Mouse (Mus musculus) liver, embryonic 13.5 days (tissue): ENCODE measurements at regions not wholly inside any gene's neighbourhood (a gene's known extent, or its start where the extent isn't known, plus 50 kb on each side); places are given as distances from the start of the nearest gene placed in this dataset.
"Not testable (repeated sequence)": the region's sequence is repeated elsewhere in the genome, so short reads cannot be mapped to it uniquely, and the experiment has no call there.

Experiments used
- ATAC-seq: fragments of 200-750 bp; cut with Nextera tagmentation; 2 replicates; pipeline ENCODE4 v1.8.0; 2017; ENCODE audit warnings: low read depth, mild to moderate bottlenecking, moderate number of reproducible peaks, moderate library complexity
- DNase-seq: peaks from one replicate; pipeline ENCODE4 v3.0.0; 2022
- H3K27ac ChIP-seq: fragments of 300-500 bp; sonication (generic); 2 replicates; pipeline ENCODE4 v1.5.1; 2015; ENCODE audit warnings: moderate library complexity, mild to moderate bottlenecking, inconsistent platforms
- H3K27me3 ChIP-seq: fragments of 300-500 bp; sonication (generic); 2 replicates; pipeline ENCODE4 v1.6.1; 2015; ENCODE audit warnings: mild to moderate bottlenecking, inconsistent platforms
- H3K36me3 ChIP-seq: fragments of 300-500 bp; sonication (generic); 2 replicates; pipeline ENCODE4 v1.6.1; 2015; ENCODE audit warnings: mild to moderate bottlenecking, inconsistent platforms
- H3K4me1 ChIP-seq: fragments of 300-500 bp; sonication (generic); replicated peaks from 2 replicates; pipeline ENCODE4 v1.6.1; 2015; ENCODE audit warnings: inconsistent platforms
- H3K4me2 ChIP-seq: fragments of 300-500 bp; sonication (generic); 2 replicates; pipeline ENCODE4 v1.6.1; 2015; ENCODE audit warnings: inconsistent platforms, mild to moderate bottlenecking, moderate library complexity
- H3K4me3 ChIP-seq: fragments of 300-500 bp; sonication (generic); replicated peaks from 2 replicates; pipeline ENCODE4 v1.5.1; 2015; ENCODE audit warnings: mild to moderate bottlenecking, inconsistent platforms
- H3K9ac ChIP-seq: fragments of 300-500 bp; sonication (generic); 2 replicates; pipeline ENCODE4 v1.6.1; 2015; ENCODE audit warnings: mild to moderate bottlenecking, inconsistent platforms
- H3K9me3 ChIP-seq: fragments of 300-500 bp; sonication (generic); replicated peaks from 2 replicates; pipeline ENCODE4 v1.6.1; 2016; ENCODE audit warnings: inconsistent platforms
- WGBS: fragments of 180-500 bp; shearing (Covaris S2); methylation state at CpG from one replicate; pipeline ENCODE4 v1.1.7; 2015; ENCODE audit not compliant: insufficient replicate concordance; 5-methylcytosine and 5-hydroxymethylcytosine counted together

- ATAC-seq: no peak
- Histone ChIP-seq H3K27ac (no peak overlapping the region), H3K4me3 (no peak overlapping the region), H3K4me1 (no peaks in the 10 kb centered on the region), H3K9me3 (no peaks in the 10 kb centered on the region), H3K9ac (no peak overlapping the region), H3K27me3 (no peaks in the 10 kb centered on the region), H3K36me3 (no peaks in the 10 kb centered on the region), H3K4me2 (no peak overlapping the region)
- 28% methylated on average over 4 of the region's 4 CpGs for WGBS
- DNase-seq: no peak
Measured at GRCm38 (mm10) chr16:58155538-58155937, 252.7 kb upstream of the Dcbld2 start.

- WGBS: 55% methylated on average over 5 of the region's 5 CpGs
- Histone ChIP-seq H3K27ac (no peak overlapping the region), H3K9ac (no peak overlapping the region), H3K4me3 (no peak overlapping the region), H3K4me1 (no peaks in the 10 kb centered on the region), H3K9me3 (no peaks in the 10 kb centered on the region), H3K27me3 (no peaks in the 10 kb centered on the region), H3K4me2 (no peak overlapping the region), H3K36me3 (no peaks in the 10 kb centered on the region)
- ATAC-seq (no peak), DNase-seq (no peak)
Measured at GRCm38 (mm10) chr16:58178744-58179401, 229.4 kb upstream of the Dcbld2 start.

GRCm38 (mm10) chr16:58179981-58180380 is 228.3 kb upstream of the Dcbld2 start:
- H3K27me3 ChIP-seq, H3K4me1 ChIP-seq, H3K27ac ChIP-seq, H3K9me3 ChIP-seq, ATAC-seq, H3K4me3 ChIP-seq, DNase-seq, H3K4me2 ChIP-seq, H3K9ac ChIP-seq, H3K36me3 ChIP-seq: not testable (repeated sequence)

GRCm38 (mm10) chr16:58194619-58195497 is 213.4 kb upstream of the Dcbld2 start:
- H3K4me1 ChIP-seq: no peaks in the 10 kb centered on the region
- H3K4me2 ChIP-seq: no peak overlapping the region
- H3K9me3 ChIP-seq: 0 out of 2 replicates have a peak, but pooled peaks cover 10% of the 10 kb centered on the region
- no peak for ATAC-seq
- 60% methylated on average over 5 of the region's 5 CpGs for WGBS
- H3K36me3 ChIP-seq: no peaks in the 10 kb centered on the region
- H3K27me3 ChIP-seq: no peaks in the 10 kb centered on the region
- DNase-seq: no peak
- no peak overlapping the region for H3K4me3 ChIP-seq
- no peak overlapping the region for H3K27ac ChIP-seq
- H3K9ac ChIP-seq: no peak overlapping the region

- no peaks in the 10 kb centered on the region for H3K36me3 ChIP-seq
- WGBS: 70% methylated on average over 2 of the region's 2 CpGs
- H3K9me3 ChIP-seq: no peaks in the 10 kb centered on the region
- H3K4me2 ChIP-seq: no peak overlapping the region
- DNase-seq (no peak), ATAC-seq (no peak)
- H3K4me1 ChIP-seq: no peaks in the 10 kb centered on the region
- H3K9ac ChIP-seq: no peak overlapping the region
- H3K27ac ChIP-seq: no peak overlapping the region
- no peak overlapping the region for H3K4me3 ChIP-seq
- H3K27me3 ChIP-seq: no peaks in the 10 kb centered on the region
Measured at GRCm38 (mm10) chr16:58211872-58212271, 196.4 kb upstream of the Dcbld2 start.

- no peak for ATAC-seq
- DNase-seq: no peak
- H3K27ac ChIP-seq: no peak overlapping the region
- no peaks in the 10 kb centered on the region for H3K9me3 ChIP-seq
- no peaks in the 10 kb centered on the region for H3K36me3 ChIP-seq
- no peak overlapping the region for H3K4me3 ChIP-seq
- no peaks in the 10 kb centered on the region for H3K27me3 ChIP-seq
- H3K9ac ChIP-seq: no peak overlapping the region
- H3K4me2 ChIP-seq: no peak overlapping the region
- no peaks in the 10 kb centered on the region for H3K4me1 ChIP-seq
Measured at GRCm38 (mm10) chr16:58234686-58235085, 173.6 kb upstream of the Dcbld2 start.

GRCm38 (mm10) chr16:58236857-58237256 is 171.4 kb upstream of the Dcbld2 start:
- H3K36me3 ChIP-seq: no peaks in the 10 kb centered on the region
- H3K4me2 ChIP-seq: no peak overlapping the region
- no peak overlapping the region for H3K9ac ChIP-seq
- H3K4me1 ChIP-seq: no peaks in the 10 kb centered on the region
- WGBS: 48% methylated on average over 1 of the region's 1 CpGs
- no peaks in the 10 kb centered on the region for H3K27me3 ChIP-seq
- ATAC-seq (no peak), DNase-seq (no peak)
- no peak overlapping the region for H3K4me3 ChIP-seq
- no peaks in the 10 kb centered on the region for H3K9me3 ChIP-seq
- no peak overlapping the region for H3K27ac ChIP-seq

GRCm38 (mm10) chr16:58276281-58276680 is 132.0 kb upstream of the Dcbld2 start:
- 78% methylated on average over 3 of the region's 3 CpGs for WGBS
- Histone ChIP-seq H3K36me3 (no peaks in the 10 kb centered on the region), H3K4me2 (no peak overlapping the region), H3K4me1 (no peaks in the 10 kb centered on the region), H3K27me3 (no peaks in the 10 kb centered on the region), H3K27ac (no peak overlapping the region), H3K9me3 (no peaks in the 10 kb centered on the region), H3K4me3 (no peak overlapping the region), H3K9ac (no peak overlapping the region)
- ATAC-seq (no peak), DNase-seq (no peak)

GRCm38 (mm10) chr16:58281474-58281873 is 126.8 kb upstream of the Dcbld2 start:
- no peak overlapping the region for H3K9ac ChIP-seq
- no peaks in the 10 kb centered on the region for H3K4me1 ChIP-seq
- DNase-seq: no peak
- H3K4me3 ChIP-seq: no peak overlapping the region
- WGBS: 53% methylated on average over 3 of the region's 3 CpGs
- H3K27me3 ChIP-seq: no peaks in the 10 kb centered on the region
- no peaks in the 10 kb centered on the region for H3K9me3 ChIP-seq
- ATAC-seq: no peak
- H3K4me2 ChIP-seq: no peak overlapping the region
- H3K36me3 ChIP-seq: no peaks in the 10 kb centered on the region
- no peak overlapping the region for H3K27ac ChIP-seq

- no peaks in the 10 kb centered on the region for H3K4me1 ChIP-seq
- H3K9me3 ChIP-seq: no peaks in the 10 kb centered on the region
- no peak overlapping the region for H3K4me3 ChIP-seq
- H3K36me3 ChIP-seq: no peaks in the 10 kb centered on the region
- no peak for ATAC-seq
- no peak for DNase-seq
- H3K27ac ChIP-seq: no peak overlapping the region
- WGBS: 39% methylated on average over 3 of the region's 3 CpGs
- no peak overlapping the region for H3K9ac ChIP-seq
- H3K27me3 ChIP-seq: no peaks in the 10 kb centered on the region
- no peak overlapping the region for H3K4me2 ChIP-seq
Measured at GRCm38 (mm10) chr16:58294457-58294856, 113.8 kb upstream of the Dcbld2 start.

- WGBS: 53% methylated on average over 1 of the region's 1 CpGs
- no peak overlapping the region for H3K27ac ChIP-seq
Measured at GRCm38 (mm10) chr16:58295128-58295527, 113.1 kb upstream of the Dcbld2 start.

GRCm38 (mm10) chr16:58299495-58299894 is 108.7 kb upstream of the Dcbld2 start:
- H3K27me3 ChIP-seq: no peaks in the 10 kb centered on the region
- 0 out of 2 replicates have a peak, but pooled peaks have one; percentile 34 for ATAC-seq

More at GRCm38 (mm10) chr16:58295128-58295527, 113.1 kb upstream of the Dcbld2 start:
- no peak overlapping the region for H3K4me3 ChIP-seq
- H3K9me3 ChIP-seq: no peaks in the 10 kb centered on the region
- ATAC-seq: no peak
- no peak overlapping the region for H3K4me2 ChIP-seq
- no peaks in the 10 kb centered on the region for H3K4me1 ChIP-seq
- no peak overlapping the region for H3K9ac ChIP-seq
- no peaks in the 10 kb centered on the region for H3K36me3 ChIP-seq
- DNase-seq: no peak
- no peaks in the 10 kb centered on the region for H3K27me3 ChIP-seq

More at GRCm38 (mm10) chr16:58299495-58299894, 108.7 kb upstream of the Dcbld2 start:
- Histone ChIP-seq H3K4me2 (no peak overlapping the region), H3K9ac (no peak overlapping the region), H3K4me1 (no peaks in the 10 kb centered on the region), H3K27ac (no peak overlapping the region), H3K4me3 (no peak overlapping the region), H3K36me3 (no peaks in the 10 kb centered on the region), H3K9me3 (no peaks in the 10 kb centered on the region)
- WGBS: 23% methylated on average over 4 of the region's 4 CpGs
- peak; percentile 13 for DNase-seq
